Mouse (Mus musculus): Measurements from ENCODE around the gene Plekhg5.
"Not testable (repeated sequence)": the region's sequence is repeated elsewhere in the genome, so short reads cannot be mapped to it uniquely, and the experiment has no call there.

The Plekhg5 gene

DNA sequence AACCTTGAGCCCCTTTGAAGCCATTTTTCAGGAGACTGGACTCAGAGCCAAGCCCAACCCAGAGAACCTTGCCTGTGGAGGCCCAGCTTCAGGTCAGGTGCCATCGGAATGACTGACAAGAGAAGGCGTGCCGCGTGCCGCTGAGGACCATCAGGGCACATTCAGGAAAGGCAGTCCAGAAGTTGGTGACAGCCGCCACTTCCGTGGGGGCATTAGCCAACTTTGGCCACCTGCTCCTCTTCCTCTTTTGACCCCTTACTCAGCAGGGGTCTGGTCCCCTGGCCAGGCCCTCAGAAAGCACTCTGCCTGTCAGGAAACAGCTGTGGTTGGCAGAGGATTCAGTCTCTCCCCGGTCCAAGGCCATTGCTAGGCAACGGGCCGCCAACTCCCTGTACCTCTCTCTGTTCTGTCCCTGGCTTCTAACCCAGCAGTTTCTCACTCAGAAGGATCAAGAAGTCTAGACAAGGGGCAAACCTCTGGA is at the start of gene Plekhg5:
Gene Plekhg5 (plus strand): TSS at position 378 of the 481 bp plus-strand sequence.
- DNase-seq (ENCODE audit: low read depth) = no peak

DNA sequence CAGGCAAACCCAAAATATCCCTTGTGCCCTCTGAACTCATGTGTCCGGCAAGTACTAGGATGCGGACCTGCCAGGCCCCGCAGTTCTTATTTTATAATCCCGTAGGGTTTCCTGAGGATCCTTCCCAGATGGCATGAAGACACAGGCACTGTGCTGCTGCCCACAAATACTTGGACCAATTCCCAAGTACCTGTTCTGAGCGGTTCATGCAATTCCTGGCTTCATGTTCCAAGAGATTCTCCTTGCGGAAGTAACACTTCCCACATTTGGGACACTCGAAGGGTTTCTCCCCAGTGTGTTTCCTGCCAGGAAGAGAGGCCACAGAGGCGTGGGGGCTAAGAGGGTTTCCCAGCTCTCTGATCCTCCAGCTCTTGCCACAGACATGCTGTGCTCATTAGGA is 49.8 kb upstream of the Plekhg5 start:
- DNase-seq (ENCODE audit: low read depth) = no peak

DNA sequence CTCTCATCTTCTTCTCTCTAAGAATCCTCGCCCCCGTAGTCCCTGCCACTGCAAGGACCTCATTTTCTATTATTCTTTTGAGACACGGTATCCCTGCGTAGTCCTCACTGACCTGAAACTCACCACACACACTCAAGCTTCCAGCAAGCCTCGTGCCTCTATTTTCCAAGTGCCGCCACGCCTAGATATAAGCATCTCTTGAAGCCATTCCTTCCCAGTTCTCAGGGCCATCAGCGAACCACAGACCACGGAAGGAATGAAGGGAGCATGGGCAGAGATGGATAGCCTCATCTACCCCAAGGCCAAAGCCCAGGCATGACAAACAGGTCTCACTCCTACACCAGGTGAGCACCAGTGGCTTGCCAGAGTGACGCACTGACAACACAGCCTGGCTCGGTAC is 47.8 kb upstream of the Plekhg5 start:
- DNase-seq (ENCODE audit: low read depth) = no peak

DNA sequence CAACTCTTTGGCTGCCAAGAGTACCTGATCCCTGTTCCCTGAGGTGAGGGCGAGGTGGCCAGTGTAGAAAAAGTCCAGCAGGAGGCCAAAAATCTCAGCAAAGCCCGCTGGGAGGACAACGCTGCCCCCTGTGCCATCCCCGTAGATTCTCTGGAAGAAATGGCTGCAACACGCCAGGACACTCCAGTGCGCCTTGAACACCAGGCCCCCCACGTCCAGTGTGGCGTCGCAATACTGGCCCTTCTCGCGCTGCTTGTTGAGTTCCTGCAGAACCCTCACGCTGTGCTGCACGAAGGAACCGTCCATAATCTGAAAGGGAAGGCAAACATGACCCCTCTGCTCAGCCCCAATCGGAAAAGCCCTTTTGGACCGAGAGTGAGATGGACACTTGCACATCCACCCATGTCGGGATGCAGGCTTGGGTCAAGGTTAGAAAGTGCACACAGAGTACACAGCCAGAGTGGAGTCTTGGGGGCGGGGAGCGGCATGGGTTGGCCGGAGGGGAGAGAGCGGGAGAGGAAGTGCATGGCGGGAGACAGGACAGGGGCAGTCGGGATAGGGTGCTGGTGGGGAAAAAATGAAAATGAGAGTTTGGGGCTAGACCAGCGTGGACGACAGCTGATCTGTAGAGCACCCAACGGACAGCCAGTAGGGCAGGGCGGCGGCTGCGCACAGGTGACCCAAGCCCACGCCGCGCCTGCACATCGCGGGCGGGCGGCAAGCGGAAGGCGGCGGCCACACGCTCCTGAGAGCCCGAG is 45.4 kb upstream of the Plekhg5 start:
- DNase-seq (ENCODE audit: low read depth) = no peak

DNA sequence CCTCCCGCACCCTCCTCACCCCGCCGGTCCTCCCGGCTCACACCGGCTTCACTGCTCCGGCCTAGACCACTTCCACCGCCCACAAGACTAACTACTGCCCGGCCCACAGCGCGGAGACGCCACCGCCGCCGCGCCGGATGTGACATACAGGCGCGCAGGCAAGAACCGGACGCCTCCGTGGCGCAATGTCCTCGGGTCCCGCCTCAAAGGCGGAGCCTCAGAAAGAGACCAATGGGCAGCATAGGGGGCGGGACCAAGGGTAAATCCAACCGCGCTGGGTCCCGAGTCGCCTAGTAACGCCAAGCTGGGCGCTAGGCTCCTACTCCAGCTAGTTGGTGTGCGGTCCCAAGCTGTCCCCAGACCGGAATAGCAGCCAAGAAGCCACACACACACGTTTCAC is 44.8 kb upstream of the Plekhg5 start, which contains the start of gene Zbtb48:
Gene Zbtb48 (minus strand): TSS at position 148 of the 400 bp plus-strand sequence.
- DNase-seq (ENCODE audit: low read depth) = peak; percentile 98

DNA sequence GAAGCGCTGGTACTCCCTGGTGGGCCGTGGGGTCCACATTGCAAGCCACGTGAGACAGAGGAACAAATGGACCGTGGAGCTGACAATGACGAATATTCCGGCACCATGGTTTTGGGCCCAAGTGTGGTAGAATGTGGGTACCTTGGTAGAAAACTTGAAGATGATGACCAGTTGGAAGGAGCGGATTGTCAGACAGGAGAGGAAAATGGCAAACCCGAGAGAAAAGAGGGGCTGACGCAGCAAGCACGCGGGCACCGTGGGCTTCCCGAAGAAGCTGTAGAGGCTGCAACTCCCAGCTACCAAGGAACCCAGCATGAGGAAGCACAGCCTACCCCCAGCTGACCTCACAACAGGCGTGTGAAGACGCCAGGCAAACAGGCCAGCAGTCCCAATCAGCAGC is 43.8 kb upstream of the Plekhg5 start:
- DNase-seq (ENCODE audit: low read depth) = no peak

DNA sequence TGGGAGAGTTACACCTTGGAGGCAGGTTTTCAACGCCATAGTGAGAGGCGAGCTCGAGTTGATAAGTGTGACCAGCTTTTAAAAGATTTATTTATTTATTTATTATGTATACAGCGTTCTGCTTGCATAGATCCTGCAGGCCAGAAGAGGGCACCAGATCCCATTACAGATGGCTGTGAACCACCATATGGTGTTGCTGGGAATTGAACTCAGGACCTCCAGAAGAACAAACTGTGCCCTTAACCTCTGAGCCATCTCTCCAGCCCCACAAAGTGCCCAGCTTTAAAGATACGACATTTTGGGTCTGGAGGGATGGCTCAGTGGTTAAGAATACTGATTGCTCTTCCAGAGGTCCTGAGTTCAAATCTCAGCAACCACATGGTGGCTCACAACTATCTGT is 43.2 kb upstream of the Plekhg5 start:
- no peak for DNase-seq (ENCODE audit: low read depth)

DNA sequence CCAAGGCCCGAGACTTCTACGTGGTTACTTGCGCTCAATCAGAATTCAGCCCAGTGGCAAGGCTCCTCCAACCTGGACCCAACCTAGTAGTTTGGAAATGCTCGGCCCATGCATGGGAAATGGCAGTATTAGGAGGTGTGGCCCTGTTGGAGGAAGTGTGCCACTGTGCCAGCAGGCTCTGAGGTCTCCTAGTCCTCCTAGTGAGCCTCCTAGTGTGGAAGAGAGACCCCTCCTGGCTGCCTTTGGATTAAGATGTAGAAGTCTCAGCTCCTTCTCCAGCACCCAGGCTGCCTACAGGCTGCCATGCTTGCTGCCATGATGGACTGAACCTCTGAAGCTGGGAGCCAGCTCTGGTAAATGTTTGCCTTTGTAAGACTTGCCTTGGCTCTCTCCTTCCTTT is 42.3 kb upstream of the Plekhg5 start:
- DNase-seq (ENCODE audit: low read depth) = no peak

DNA sequence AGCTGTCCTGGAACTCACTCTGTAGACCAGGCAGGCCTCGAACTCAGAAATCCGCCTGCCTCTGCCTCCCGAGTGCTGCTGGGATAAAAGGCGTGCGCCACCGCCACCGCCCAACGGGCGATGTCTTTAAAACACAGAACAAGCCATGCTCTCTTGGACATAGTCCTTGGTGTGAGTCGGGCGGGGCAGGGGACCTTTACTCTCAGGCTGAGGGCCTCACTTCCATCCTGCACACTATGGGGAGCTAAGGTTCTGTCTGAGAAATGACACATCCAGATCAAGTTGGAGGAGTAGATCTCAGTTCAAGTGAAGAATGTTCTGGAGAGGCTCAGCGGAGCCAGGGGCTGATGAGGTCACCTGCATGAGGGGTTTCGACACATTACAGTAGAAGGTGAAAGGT is 39.4 kb upstream of the Plekhg5 start:
- DNase-seq (ENCODE audit: low read depth) = no peak

DNA sequence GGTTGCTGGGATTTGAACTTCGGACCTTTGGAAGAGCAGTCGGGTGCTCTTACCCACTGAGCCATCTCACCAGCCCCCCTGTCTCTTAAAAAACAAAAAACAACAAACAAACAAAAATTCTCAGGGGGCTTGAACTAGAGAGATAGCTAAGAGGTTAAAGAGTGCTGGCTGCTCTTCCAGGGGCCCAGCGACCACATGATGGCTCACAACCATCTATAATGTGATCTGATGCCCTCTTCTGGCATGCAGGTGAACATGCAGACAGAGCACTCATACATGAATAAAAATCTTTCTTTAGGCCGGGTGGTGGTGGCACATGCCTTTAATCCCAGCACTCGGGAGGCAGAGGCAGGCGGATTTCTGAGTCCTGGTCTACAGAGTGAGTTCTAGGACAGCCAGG is 35.8 kb upstream of the Plekhg5 start:
- not testable (repeated sequence) for DNase-seq (ENCODE audit: low read depth)

DNA sequence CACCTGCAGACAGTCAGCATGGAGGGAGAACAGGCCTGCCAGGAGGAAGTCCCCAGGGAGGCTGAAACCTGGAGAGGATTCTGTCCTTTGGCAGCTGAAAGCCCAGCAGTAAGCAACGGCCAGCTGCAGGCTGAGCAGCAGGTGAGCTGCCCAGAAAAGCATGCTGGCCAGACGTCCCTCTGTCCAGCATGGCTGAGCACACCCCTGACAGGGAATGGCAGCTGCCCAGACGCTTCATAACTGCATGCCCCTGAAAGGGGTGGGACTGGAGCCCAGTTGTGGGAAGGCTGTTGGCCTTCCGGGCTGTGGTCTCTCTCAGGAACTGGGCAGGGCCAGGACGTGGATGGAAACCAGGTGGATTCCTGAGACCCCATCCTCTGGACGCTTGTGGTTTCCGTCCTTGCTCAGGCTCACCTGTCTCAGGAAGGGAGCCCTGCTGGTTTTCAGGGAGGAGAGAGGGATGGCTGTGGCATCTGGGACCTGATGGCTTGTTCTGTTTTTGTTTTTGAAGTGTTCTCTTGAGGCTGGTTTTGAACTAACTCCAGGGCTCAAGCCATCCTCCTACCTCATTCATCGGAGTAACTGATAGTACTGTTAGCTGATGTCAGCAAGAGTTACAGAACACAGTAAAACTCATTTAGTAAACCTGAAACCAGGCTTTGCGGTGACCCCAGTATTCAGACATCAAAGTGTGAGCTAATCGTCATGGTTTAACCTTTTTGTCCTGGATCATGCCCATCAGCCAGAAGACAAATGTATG is 33.9 kb upstream of the Plekhg5 start, which contains the start of gene Tas1r1:
Gene Tas1r1 (minus strand): TSS at position 344 of the 760 bp plus-strand sequence.
- DNase-seq (ENCODE audit: low read depth) = no peak

DNA sequence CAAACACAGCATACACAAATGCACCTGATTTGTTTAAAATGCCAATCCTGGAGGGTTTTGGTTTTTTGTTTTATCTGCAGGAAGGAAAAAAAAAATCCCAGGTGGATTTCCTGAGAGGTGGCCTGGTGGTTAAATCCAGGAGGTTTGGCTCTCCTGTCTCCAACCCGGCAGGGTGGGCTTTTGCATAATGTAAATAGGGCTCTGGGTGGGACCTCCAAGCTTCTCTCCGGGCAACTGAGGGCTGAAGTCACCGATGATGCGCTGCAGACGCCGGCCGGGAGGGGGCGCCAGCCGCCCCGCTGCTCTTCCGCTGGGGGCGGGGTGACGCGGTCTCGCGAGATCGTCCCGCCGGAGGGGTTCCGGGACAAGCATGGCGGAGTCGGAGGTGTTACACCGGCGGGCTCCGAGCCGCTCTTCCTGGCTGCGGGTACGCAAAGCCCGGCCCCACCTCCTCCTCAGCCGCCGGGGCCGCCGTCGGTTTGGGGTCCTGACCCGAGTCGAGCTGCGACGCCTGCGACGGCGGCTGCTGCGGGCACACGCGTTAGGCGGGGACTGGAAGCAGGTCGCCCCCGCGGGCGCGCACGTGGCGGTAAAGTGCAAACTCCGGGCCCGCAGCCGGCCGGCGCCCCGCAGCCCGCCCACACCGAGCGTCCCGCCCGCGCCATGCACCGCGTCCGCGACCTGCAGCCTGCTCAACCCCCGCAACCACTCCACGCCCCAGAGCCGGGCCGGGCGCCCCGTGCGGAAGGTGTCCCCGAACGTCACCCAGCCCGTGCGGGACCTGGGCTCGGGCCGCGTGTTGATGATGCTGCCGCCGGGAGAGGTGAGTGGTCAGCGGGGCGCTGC is 33.1 kb upstream of the Plekhg5 start, which contains the start of gene Nol9:
Gene Nol9 (plus strand): TSS at position 337 of the 846 bp plus-strand sequence.
- peak; percentile 81 for DNase-seq (ENCODE audit: low read depth)

DNA sequence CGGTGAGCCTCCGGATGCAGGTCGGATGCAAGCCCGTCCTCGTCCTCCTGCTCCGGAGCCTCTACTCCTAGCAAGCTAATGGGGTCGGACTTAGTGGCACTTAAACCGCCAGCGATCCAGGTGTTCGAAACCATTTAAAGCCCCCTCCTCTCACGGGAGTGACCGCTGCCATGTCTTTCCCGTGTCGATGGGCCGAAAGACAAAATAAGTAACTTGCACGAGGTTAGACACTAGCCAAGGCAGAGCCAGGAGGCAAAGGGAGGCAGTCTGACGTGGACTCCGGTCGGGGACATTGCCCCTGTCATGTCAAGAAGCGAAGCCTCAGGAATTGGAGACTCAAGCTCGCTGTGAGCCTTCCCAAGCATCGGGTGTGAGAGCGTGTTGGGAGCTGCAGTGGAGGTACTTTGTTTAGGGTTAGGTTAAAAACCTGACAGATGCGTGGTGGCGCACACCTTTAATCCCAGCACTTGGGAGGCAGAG is 32.4 kb upstream of the Plekhg5 start:
- no peak for DNase-seq (ENCODE audit: low read depth)

DNA sequence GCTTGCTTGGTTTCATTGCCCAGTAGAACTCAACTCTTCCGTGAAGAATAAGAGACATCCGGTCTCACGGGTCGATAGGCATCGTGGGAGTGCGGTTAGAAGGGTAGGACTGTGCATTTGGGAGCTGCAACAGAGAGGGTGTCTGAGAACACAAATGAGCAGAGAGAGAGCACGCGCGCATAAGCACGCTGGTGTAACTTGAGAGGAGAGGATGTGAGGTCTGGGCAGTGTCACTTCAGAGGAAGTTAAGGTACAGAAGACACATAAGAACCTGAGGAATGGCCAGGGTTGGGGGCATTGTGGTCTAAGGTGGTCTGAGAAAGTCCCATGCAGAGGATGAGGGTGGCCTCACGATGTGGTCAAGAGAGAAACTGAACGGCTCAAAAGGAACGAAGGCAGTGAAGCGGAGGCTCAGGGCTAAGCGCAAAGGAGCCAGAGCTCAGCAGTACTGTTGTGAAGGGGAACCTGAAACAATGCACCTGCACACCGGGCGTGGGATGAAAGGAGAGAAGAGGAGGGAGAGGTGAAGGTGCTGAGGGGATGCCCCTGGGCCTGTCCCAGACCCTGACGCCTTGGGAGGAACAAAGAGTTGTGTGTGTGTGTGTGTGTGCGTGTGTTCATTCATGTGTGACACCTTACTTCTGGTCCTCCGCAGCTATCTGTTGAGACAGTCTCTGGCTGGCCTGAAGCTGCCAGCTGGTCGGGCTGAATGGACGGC is 30.2 kb upstream of the Plekhg5 start:
- no peak for DNase-seq (ENCODE audit: low read depth)

DNA sequence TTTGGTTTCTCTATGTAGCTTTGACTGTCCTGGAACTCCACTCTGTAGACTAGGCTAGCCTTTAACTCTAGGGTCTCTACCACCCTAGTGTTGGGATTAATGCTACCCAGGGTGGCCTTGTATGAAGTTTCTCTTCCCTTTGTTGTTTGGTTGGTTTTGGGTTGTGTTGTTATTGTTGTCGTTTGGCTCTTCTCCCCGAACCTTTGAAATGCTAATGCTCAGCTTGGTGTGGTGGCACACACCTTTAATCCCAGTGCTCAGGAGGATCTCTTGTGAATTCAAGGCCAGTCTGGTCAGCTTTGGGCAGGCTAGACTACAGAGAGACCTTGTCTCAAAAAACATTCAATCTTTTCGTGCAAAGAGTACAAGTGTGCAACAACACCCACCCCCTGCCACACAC is 29.1 kb upstream of the Plekhg5 start:
- DNase-seq (ENCODE audit: low read depth) = no peak

DNA sequence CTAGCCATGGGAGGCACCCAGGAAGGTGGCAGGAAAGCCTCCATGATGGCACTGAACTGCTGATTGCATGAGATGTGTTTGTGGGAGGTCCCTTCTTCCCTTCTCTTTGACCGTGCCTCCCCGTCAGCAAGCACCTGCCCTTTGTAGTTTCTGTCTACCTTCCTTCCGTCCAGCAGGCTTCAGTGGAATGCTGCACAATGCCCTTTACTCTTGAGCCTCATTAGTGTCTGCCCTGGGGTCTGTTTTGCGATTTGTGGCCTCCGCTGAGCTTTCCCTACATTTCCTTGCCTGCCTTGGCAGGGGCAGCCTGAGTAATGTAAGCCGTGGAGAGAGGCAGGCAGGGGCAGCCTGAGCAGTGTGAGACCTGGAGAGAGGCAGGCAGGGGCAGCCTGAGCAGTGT is 27.7 kb upstream of the Plekhg5 start:
- DNase-seq (ENCODE audit: low read depth) = no peak

DNA sequence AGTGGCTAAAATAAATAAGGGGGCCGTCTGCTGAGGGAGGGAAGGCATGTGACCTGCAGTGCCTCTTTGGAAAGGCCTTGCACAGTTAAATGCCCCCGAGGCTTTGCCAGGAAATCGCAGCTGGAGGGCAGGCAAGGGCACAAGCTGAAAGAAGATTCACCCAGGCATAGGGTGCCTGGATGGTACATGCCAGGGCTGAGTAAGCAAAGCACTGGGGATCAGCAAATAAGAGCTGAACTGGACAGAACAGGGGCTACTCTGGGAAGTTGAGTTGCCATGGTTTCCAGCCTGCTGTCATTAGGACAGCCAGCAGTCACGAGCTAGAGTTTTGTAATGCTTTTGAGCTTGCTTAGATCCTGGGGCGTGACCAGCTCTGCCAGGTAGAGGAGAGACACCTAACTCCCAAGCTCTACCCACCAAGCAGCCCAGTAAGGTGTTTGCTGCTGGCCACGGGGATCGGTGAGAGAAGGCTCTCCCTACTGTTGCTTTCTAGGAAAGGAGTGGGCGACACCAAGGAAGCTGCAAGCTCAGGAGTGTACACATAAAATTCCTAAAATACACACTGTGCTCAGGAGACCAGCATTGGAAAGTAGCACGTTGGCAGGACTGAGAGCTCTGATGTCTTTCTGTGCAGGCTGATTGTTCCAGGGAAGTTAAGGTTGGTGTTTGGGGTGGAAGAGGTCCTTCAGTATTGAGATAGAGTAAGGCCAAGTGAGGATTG is 9.7 kb upstream of the Plekhg5 start:
- DNase-seq (ENCODE audit: low read depth) = no peak

DNA sequence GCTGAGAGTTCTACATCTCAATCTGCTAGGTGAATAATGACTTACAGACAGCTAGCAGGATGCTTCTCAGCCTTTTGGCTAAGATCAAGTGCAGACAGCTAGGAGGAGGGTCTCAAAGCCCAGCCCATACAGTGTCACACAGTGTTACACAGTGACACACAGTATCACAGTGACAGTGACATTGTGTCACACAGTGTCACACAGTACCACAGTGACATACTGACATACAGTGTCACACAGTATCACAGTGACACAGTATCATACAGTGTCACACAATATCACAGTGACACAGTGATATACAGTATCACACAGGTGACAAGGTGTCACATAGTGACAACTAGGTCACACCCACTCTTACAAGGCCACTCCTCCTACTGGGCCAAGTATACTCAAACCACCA is 5.0 kb upstream of the Plekhg5 start:
- no peak for DNase-seq (ENCODE audit: low read depth)

DNA sequence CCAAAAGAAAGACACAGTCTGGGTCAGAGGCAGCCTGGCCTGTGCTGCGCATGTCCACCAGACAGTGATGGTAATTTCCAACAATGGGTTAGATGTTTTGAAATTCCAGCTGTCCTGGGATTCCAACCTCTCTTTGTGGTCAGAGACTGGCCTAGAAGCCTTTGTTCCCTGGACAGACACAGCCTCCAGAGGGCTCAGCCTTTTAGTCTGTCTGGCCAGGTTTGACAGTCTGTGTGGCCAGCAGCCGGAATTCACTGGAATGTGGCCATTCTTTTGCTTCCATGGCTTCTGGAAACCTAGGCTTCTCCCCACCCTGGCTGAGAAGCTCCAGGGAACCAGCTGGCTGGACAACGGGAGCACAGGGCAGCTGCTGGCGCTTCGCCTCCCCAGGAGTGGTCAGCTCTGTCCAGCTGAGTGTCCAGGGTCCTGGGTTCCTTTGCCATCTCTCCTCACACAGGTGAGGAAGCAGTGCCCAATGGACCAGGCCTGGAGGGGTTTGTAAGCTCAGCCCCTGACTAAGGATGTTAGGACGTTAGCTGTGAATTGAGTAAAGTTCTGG is 4.1 kb upstream of the Plekhg5 start:
- DNase-seq (ENCODE audit: low read depth) = no peak

DNA sequence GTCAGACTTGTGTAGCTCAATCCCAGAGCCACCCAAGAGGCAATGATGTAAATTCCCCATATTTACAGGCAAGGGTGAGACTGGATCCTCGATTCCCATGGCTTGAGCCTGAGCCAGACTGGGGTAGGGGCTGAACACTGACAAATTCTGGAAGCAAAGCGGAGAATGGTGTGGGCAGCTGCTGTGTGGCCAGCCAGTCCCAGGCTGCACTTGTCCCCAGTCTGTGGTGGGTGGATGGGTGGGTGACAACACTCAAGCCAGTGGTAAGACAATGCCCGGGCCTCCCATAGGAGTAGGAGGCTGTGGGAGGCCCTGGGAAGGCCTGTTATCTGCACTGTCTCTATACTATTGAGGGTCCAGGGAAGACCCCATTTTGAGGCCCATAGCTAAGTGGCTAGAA is 3.1 kb upstream of the Plekhg5 start:
- no peak for DNase-seq (ENCODE audit: low read depth)

All from c-Kit-positive CD71-positive TER-119-negative erythroid progenitor cells, embryonic 14.5 days (primary cell).